Mouse (Mus musculus) spleen, postnatal 36 days (tissue): ENCODE measurements around the gene Gm20388.

Source experiments
- DNase-seq, 2 experiments: peaks; one replicate each; pipeline ENCODE4 v3.0.0; 2022; ENCODE audit warnings: low spot score in 2 of 2, mixed read lengths in 1 of 2

Gm20388 gene

GRCm38 (mm10) chr8:120012491-120012890, 101.8 kb downstream of the Gm20388 start:
- no peak for DNase-seq

GRCm38 (mm10) chr8:120012927-120013326, 102.3 kb downstream of the Gm20388 start:
- DNase-seq, result no peak

- DNase-seq, result no peak
These were observed 103.8 kb downstream of the Gm20388 start for GRCm38 (mm10) chr8:120014267-120015023.

- no peak for DNase-seq
These were observed 105.3 kb downstream of the Gm20388 start for GRCm38 (mm10) chr8:120015916-120016315.

- no peak for DNase-seq
These were observed 105.8 kb downstream of the Gm20388 start for GRCm38 (mm10) chr8:120016424-120016823.

- DNase-seq, result no peak
These were observed 106.7 kb downstream of the Gm20388 start for GRCm38 (mm10) chr8:120017349-120017748.

GRCm38 (mm10) chr8:120017786-120018185, 107.1 kb downstream of the Gm20388 start:
- DNase-seq, result no peak

- no peak for DNase-seq
These were observed 107.7 kb downstream of the Gm20388 start for GRCm38 (mm10) chr8:120018379-120018778.

GRCm38 (mm10) chr8:120019297-120019696, 108.7 kb downstream of the Gm20388 start:
- DNase-seq, result no peak

- DNase-seq, result no peak
These were observed 109.7 kb downstream of the Gm20388 start for GRCm38 (mm10) chr8:120020298-120020697.

GRCm38 (mm10) chr8:120026199-120026598, 115.6 kb downstream of the Gm20388 start:
- no peak for DNase-seq

- DNase-seq, result no peak
These were observed 116.3 kb downstream of the Gm20388 start for GRCm38 (mm10) chr8:120026991-120027390.

- no peak for DNase-seq
These were observed 119.8 kb downstream of the Gm20388 start for GRCm38 (mm10) chr8:120030447-120030846.

GRCm38 (mm10) chr8:120032549-120033208, 122.0 kb downstream of the Gm20388 start:
- DNase-seq, result no peak

GRCm38 (mm10) chr8:120034471-120034870, 123.8 kb downstream of the Gm20388 start:
- no peak for DNase-seq

- no peak for DNase-seq
These were observed 125.5 kb downstream of the Gm20388 start for GRCm38 (mm10) chr8:120036111-120036510.

- DNase-seq, result no peak
These were observed 125.9 kb downstream of the Gm20388 start for GRCm38 (mm10) chr8:120036578-120036977.

GRCm38 (mm10) chr8:120037199-120037598, 126.6 kb downstream of the Gm20388 start:
- no peak for DNase-seq

GRCm38 (mm10) chr8:120037611-120038010, 127.0 kb downstream of the Gm20388 start:
- no peak for DNase-seq

- no peak for DNase-seq
These were observed 128.1 kb downstream of the Gm20388 start for GRCm38 (mm10) chr8:120038741-120039140.

- DNase-seq, result no peak
These were observed 128.8 kb downstream of the Gm20388 start for GRCm38 (mm10) chr8:120039313-120039919.

- peak; percentile 16 to 43 for DNase-seq
These were observed 130.2 kb downstream of the Gm20388 start for GRCm38 (mm10) chr8:120040861-120041260.
